Mouse (Mus musculus): Measurements from ENCODE around the gene Smarca4. TPM values are rescaled to one million over a fixed set of nuclear protein-coding genes. Genes with fewer than 3 reads are reported as not detected.

The Smarca4 gene
- polyA plus RNA-seq, 2 experiments from 2014 or later = 26.2 to 34.6 TPM

GRCm38 (mm10) chr9:21725224-21726121 is 109.5 kb downstream of the Smarca4 start:
- ATAC-seq = no peak

DNA sequence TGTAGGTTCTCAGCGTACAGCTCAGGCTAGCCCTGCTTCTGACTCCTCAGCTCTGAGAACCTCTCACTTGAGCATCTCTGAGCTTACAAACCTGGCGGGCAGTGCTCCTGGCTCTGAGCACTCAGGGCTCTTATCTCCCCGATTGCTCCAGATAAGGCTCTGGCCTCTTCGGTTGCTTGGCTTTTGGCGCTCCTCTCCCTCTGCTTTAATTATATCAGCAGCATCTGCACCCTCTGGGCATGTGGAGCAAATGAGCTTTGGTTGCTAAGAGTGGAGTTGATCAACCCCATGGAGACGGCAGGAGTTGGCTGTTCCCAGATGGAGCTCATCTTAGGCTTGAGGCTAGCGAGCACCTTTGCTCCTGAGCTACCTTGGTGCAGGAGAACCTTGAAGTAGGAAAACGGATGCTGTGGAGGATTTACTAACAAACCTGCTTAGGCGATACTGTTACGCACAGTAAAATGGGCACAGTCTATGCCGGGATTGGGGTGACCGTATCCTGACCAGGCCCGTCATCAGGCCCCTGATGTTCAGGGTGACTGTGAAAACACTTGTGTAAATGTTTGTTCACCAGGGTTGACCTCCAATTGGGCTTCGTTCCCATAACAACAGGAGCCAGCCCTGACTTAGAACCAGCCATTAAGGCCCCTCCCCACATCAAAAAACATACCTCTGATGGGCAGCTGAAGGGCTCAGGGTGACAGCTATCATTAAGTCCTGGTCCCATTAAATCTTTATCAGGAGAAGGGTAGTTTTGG is 110.4 kb downstream of the Smarca4 start:
- ATAC-seq = no peak

DNA sequence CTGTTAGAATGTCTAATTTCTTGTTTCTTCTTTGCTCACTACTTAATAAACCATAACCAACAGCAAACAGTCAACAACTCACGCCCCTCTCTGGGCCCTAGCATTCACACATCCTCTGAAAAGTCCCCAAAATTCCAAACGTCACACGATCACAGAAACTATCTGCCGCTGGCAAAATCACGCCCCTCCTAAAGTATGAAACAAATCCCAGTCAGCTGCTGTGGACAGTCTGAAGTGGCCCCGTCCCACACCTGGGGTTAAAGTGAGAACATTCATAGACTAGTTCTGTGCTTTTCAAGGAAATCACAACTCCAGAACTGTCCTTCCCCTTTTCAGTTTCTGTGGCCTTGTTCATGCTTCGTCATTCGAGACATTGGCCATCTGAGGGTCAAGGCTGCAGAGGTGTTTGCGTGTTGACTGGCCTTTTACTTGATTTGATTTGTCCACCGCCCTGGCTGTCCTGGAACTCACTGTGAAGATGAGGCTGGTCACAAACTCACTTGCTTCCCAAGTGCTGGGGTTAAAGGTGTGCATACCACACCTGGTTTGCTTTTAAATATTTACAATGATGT is 112.4 kb downstream of the Smarca4 start:
- no peak for ATAC-seq

- ATAC-seq = no peak
Observed at GRCm38 (mm10) chr9:21729264-21729663, 113.3 kb downstream of the Smarca4 start.

DNA sequence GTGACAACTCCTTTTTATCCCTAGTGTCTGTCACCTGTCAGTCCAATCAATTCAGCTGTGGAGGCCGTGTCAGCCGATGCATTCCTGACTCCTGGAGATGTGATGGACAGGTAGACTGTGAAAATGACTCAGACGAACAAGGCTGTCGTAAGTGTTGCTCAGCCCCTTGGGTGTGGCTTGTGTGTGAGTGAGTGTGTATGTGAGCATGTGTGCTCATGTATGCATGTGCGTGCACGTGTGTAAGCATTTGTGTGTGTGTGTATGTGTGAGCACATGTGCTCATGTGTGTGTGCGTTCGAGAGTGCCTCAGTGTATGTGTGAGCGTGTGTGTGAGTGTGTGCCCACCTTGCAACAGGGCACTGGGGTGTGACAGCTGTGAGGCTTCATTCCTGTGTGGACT is 116.3 kb downstream of the Smarca4 start:
- no peak for ATAC-seq

GRCm38 (mm10) chr9:21733446-21733845 is 117.5 kb downstream of the Smarca4 start:
- ATAC-seq = no peak

DNA sequence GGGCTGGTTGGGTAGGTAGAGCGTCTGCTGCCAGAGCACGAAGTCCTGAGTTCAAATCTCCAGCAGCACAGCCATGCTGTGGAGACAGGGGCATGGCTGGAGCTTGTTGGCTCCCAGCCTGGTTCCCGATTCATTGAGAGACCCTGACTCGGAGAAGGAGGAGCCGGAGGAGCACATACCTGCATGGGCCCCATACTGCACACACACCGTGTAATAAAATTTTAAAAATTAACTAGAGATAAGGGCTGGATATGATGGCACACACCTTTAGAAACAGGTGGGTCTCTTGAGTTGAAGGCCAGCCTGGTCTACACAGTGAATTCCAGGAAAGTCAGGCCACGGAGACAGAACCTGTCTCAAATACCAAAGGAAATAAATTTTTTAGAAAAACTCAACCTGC is 118.0 kb downstream of the Smarca4 start:
- no peak for ATAC-seq

- ATAC-seq = no peak
Observed at GRCm38 (mm10) chr9:21735126-21735525, 119.2 kb downstream of the Smarca4 start.

- ATAC-seq = no peak
Observed at GRCm38 (mm10) chr9:21736580-21736979, 120.6 kb downstream of the Smarca4 start.

DNA sequence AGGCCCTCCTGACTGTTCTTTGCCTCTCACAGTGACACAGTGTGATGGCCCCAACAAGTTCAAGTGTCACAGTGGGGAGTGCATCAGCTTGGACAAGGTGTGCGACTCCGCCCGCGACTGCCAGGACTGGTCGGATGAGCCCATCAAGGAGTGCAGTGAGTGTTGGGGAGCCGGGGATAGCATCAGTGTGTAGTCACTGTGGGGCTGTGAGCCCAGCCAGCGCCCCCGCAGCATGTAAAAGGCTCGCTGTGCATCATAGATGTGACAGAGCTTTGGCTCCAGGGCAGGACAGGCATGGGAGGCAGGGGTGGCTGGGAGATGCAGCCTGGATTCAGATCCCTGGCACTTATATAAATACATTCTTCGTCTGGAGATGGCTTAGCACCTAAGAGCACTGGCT is 121.2 kb downstream of the Smarca4 start:
- ATAC-seq = no peak

GRCm38 (mm10) chr9:21738776-21739175 is 122.8 kb downstream of the Smarca4 start:
- no peak for ATAC-seq

GRCm38 (mm10) chr9:21740427-21740826 is 124.5 kb downstream of the Smarca4 start:
- no peak for ATAC-seq

GRCm38 (mm10) chr9:21741514-21741913 is 125.5 kb downstream of the Smarca4 start:
- no peak for ATAC-seq

DNA sequence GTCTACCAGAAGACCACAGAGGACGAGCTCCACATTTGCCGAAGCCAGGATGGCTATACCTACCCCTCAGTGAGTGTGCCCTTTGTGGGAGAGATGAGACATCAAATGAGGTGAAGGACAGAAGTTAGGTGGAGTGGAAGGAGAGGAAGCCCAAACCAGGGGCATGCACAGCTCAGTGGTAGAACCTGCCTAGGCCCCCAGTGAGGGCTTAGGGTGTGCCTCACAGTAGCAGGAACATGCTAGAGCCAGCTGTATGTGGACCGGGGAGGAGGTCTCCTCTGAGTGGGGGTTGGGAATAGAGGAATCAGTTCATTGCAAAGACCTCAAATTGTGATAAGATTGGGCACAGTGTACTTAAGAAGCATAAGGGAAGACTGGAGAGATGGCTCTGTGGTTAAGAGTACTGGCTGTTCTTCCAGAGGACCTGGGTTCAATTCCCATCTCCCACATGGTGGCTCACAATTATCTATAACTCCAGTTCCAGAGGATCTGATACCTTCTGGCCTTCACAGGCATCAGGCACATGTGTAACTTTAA is 131.3 kb downstream of the Smarca4 start:
- ATAC-seq = no peak

DNA sequence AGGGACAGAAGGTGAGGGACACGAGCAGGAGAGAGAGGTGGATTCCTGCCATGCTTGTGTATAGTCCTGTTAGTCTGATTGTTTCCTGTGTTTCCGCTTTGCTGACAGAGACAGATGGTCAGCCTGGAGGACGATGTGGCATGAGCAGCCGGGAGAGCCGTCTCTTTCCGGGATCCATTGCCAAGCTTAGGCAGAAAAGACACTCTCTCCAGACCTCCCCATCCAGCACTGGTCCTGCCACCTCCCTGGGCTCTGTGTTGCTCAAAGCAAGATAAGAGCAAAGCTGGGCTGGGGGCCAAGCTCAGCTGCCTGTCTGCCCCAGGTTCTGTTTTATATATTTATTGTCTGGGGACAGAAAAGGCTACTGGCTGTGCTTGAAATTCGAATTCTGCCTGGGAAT is 132.1 kb downstream of the Smarca4 start:
- no peak for ATAC-seq

GRCm38 (mm10) chr9:21748491-21748890 is 132.5 kb downstream of the Smarca4 start:
- no peak for ATAC-seq

GRCm38 (mm10) chr9:21749382-21750118 is 133.6 kb downstream of the Smarca4 start:
- no peak for ATAC-seq

DNA sequence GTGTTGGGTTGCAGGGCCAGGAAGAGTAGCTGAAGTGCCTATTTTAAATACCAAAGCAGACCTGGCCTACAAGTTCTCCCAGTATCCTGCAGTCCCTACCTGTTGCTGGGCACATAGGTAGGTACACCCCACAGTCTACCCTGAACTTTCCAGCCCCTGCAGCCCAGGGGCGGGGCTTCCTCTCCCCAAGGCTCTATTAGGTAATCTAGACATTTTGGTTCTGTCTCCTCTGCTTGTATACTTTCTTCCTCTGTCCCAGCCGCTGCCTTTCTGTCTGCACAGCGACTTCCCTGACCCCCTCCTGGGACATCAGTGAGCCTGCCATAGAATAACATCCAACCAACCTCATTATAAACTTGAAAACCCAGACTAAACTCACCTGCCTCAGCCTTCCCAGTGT is 134.4 kb downstream of the Smarca4 start:
- ATAC-seq = no peak

GRCm38 (mm10) chr9:21751347-21751746 is 135.4 kb downstream of the Smarca4 start:
- ATAC-seq = no peak

DNA sequence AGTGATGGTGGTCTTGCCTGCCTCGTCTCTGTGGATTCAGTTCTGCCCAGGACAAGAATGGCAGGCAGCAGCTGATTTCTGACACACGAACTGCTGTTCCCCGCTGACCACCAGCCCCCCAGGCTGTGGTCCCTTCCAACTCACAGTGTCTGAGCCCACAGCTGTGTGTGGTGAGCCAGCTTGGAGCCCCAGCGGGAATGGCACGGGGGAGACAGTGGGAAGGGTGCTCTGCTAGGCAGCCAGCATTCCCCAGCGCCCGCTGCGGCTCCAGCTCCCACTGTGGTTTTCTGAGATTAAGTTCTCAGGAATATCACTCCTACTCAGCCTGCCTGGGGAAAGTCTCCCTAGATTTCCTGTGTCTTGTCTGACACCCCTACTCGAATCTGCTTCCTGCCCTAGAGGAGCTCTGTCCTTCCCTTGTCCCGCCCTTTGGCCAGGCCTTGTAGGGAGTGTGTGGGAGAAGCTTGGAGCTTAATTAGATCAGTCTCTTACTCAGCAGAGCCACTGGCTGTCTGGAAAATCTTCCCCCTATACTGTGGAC is 136.4 kb downstream of the Smarca4 start:
- ATAC-seq = no peak

Measured in activated CD4-positive, CD25-positive, alpha-beta regulatory T cell, adult 4 months (primary cell).